Mouse (Mus musculus): ENCODE results near the gene Acp1.

The Acp1 gene

GRCm38 (mm10) chr12:30911261-30912047, at the start of gene Acp1, which contains the start of gene Sh3yl1:
TSS of gene Acp1 (minus strand) at chr12:30911589.
TSS of gene Sh3yl1 (plus strand) at chr12:30911668.
- DNase-seq (ENCODE audit: low spot score) = peak; percentile 89

GRCm38 (mm10) chr12:30944197-30944596, 32.8 kb upstream of the Acp1 start:
- DNase-seq (ENCODE audit: low spot score) = no peak

DNA sequence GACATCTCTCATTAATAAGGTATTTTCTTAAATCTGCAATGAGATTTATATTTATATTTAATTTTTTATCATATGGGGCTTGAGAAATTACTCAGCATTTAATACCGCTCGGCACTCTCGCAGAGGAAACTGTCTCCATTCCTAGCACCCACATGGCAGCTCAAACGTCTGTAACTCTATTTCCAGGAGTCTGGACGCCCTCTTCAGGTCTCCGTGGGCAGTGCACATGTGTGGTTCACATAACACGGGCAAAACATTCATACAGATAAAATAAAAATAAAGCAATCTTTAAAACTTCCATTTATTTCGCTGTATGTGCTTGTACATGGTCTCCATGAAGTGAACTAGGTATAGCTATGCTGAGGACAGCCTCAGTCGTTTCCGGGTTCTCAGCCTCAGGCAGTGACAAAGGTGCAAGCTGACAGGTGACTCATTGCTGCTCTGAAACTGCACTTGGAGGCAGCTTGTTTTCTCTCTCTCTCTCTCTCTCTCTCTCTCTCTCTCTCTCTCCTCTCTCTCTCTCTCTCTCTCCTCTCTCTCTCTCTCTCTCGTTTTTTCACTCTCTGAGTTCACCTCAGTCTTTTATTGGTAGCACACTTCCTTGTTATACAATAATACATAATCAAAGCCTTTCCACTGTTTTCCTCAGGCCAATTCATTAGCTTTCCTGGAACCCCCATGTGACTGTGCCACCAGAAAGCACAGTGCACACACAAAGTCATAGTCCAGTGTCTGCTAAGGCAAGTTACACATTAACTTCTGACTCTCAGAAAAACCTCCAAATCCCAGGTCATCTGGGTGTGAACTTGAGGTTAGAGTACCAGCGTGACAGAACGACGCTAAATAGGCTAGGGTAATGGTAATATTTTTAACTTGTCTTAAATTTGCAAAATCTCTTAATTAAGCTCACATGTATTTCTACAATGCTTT, 31.9 kb upstream of the Acp1 start:
- DNase-seq (ENCODE audit: low spot score) = no peak

- DNase-seq (ENCODE audit: low spot score) = no peak
Measured at GRCm38 (mm10) chr12:30936899-30937298, 25.5 kb upstream of the Acp1 start.

GRCm38 (mm10) chr12:30933299-30933698, 21.9 kb upstream of the Acp1 start:
- DNase-seq (ENCODE audit: low spot score) = no peak

DNA sequence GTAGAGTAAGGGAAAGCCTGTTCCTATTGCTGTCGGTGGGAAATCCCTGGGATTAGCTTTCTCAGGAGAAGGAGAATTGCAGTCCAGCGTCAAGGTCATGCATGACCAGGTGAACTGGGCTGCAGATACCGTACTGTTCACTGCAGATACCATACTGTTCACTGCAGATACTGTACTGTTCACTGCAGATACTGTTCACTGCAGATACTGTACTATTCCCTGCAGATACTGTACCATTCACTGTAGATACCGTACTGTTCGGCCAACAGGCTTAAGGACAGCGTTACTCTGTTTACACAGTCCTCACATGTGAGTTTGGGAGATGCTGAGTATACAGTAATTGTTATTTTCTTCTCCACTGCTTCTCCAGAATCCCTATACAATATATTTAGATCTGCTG, 16.8 kb upstream of the Acp1 start:
- DNase-seq (ENCODE audit: low spot score) = no peak

DNA sequence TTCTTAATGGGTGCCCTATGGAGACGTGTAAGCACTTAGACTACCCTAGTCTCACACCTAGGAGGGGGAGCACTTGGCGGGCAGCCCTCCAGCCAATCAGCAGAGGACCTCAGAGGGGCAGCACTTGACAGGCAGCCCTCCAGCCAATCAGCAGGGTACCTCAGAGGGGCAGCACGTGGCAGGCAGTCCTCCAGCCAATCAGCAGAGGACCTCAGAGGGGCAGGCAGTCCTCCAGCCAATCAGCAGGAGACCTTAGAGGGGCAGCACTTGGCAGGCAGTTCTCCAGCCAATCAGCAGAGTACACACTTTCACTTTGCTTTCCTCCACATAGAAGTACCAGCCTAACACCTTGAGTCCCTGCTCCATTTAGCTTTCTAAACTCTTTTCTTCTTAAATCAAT, 11.0 kb upstream of the Acp1 start:
- DNase-seq (ENCODE audit: low spot score) = no peak

- no peak for DNase-seq (ENCODE audit: low spot score)
Measured at GRCm38 (mm10) chr12:30912840-30913239, 1.5 kb upstream of the Acp1 start.

- peak; percentile 15 for DNase-seq (ENCODE audit: low spot score)
Measured at GRCm38 (mm10) chr12:30912048-30912381, 626 bp upstream of the Acp1 start.

DNA sequence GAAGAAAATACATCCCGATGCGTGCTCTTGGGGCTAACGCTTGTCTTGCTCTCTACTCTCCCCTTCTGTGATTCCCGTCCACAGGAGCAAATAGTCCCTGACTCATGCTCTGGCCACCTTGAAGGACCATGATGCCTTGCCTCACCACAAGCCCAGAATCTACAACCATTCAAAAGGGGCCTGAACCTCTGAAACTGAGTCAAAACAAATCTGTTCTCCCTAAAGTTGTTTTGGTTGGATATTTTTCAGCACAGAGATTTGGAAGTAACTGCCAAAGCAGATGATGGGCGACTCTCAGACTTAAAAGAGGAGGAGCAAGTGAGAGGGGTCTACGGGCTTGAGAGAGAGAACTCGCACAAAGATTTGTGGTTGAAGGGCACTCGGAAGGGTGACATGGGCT, 529 bp downstream of the Acp1 start:
- DNase-seq (ENCODE audit: low spot score) = no peak

- DNase-seq (ENCODE audit: low spot score) = no peak
Measured at GRCm38 (mm10) chr12:30909881-30910280, 1.5 kb downstream of the Acp1 start.

- no peak for DNase-seq (ENCODE audit: low spot score)
Measured at GRCm38 (mm10) chr12:30908658-30909057, 2.7 kb downstream of the Acp1 start.

DNA sequence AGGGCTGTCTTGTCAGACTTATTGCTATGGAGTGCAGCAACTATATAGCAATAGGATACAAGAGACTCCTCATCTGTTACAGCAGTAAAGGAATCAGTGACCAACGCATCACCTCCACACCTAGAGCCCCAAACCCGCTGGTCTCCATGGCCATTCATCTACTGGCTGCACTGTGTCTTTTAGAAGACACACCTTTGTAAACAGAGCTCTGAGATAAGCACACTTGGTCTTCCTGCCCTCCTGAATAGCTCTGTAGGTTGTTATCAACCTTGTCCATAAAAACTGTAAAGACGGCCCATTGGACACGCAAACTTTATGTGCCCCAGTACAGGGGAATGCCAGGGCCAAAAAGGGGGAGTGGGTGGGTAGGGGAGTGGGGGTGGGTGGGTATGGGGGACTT, 14.3 kb downstream of the Acp1 start:
- DNase-seq (ENCODE audit: low spot score) = no peak

DNA sequence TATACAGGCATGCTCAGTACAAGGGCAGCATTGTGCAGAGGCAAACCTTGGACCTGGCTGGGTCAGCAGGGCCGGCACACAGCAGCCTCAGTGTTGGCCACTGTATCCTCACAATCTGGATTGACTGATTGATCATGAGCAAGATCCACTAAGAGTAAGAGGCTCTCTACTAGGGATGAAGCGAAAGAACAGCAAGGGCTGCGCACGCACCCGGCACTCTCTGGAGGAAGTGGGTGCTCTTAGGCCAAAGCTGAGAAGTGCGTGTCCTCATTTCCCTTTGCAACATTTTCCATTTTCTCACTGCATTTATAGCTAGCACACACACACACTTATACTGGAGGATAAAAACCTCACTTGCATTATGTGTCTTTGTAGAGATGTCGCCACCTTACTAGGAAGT, 20.0 kb downstream of the Acp1 start:
- no peak for DNase-seq (ENCODE audit: low spot score)

- DNase-seq (ENCODE audit: low spot score) = no peak
Measured at GRCm38 (mm10) chr12:30890067-30890466, 21.3 kb downstream of the Acp1 start.

- no peak for DNase-seq (ENCODE audit: low spot score)
Measured at GRCm38 (mm10) chr12:30888003-30888402, 23.4 kb downstream of the Acp1 start.

DNA sequence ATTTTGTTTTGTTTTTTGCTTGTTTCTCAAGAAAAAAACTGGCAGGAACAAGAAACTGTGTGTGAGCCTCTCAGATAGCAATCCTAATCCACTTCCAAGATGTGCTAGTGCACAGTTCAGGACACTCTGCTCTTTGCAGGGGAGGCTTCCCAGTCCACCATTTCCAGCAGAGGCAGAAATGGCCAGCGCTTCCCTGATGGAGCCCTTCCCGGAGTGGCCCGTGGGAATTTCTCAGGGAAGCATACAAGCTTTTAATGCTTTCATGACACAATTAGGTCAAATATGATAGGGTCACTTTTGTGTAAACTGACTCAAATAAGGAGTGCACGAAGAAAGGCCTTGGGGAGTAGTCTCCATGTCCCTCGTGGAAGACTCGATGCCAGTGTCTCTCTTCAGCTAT, 25.5 kb downstream of the Acp1 start:
- DNase-seq (ENCODE audit: low spot score) = no peak

DNA sequence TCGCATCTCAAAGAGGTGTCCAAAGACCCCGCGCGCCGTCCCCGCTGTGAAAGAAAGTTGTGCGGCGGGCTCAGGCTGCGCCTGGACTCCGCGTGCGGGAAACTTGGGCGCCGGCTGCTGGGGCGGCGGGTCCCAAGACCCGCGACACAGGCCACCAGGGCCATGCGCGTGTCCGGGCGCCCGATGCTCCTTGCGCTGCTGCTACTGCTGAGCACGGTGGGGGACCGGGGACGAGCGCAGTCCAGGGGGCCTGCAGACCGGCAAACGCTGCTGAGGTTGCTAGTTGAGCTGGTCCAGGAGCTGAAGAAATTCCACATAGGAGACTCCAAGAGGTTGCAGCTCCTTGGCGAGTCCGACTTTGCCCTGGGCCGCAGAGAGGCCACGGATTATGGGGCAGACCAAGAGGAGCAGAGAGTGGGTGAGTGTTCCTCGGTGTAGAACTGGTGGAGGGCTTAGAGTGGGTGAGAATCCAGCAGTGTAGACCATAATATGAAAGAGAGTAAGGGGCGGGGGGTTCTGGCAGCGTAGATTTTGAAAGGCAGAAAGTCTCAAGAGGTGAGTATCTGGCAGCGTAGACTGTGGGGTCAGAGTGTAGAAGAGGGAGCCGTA, 26.7 kb downstream of the Acp1 start:
- DNase-seq (ENCODE audit: low spot score) = no peak

- no peak for DNase-seq (ENCODE audit: low spot score)
Measured at GRCm38 (mm10) chr12:30883986-30884621, 27.3 kb downstream of the Acp1 start, which contains the start of gene Alkal2. TSS of gene Alkal2 (plus strand) at chr12:30884322.

DNA sequence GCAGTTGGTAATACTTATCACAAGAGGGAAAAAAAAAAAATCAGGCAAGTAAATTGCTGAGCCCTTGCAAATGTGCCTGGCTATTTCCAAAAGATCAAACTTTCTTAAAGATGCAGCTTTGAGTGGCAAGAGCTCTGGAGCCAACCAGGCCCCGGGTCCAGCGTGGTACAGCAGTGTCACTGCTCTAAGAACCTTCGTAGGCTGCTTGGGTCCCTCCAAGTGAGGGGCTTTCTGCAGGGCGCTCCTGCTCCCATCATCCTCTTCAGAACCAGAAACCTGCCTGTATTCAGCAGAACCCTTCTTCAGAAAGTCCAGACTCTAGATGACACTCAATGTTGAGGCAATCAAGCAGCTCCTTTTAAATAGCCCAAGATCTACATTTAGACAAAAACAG, 27.8 kb downstream of the Acp1 start:
- no peak for DNase-seq (ENCODE audit: low spot score)

- no peak for DNase-seq (ENCODE audit: low spot score)
Measured at GRCm38 (mm10) chr12:30879447-30879846, 31.9 kb downstream of the Acp1 start.

DNA sequence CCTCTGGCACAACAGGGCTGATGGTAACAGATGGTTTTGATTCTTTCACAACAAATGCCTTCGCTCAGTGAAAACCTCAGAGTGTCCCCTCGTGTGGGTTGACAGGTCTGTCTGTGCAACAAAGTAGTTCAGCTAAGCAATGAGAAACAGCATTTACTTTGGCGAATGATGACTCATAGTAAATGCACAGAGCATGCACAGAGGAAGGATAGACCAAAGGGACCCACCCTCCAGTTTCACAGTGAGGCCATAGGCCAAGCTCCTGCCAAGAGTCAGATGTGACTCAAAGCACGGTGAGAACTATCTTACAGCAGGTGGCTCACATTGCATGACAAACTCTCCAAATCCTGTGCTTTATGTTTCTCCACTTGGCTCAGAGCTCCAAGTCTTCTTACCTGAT, 45.6 kb downstream of the Acp1 start:
- DNase-seq (ENCODE audit: low spot score) = no peak

Measured in ovary, adult 18-20 months (tissue).